Comparison of ENCODE assay signal across 27 mouse cellular contexts in the genomic region with DNA sequence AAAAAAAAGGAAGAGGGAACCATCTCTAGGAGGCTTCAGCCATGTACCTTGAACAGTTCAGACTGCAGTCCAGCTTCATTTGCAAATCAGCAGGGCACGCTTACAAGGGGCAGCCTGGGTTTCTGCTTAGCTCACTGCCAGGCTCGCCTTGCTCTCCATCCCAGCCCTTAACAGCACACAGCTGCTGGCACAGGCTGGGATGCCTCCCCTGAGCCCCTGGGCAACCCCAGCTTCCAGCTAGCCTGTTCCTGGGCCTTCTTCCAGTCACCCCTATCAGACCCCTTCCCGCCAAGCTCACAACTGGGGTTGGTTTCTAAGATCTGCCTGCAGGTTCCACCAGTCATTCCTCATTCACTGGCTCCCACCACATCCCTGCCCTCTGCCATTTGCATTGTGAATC.
DNase-seq lines count a peak whose midpoint lies in the region; ATAC-seq lines count a peak whose summit lies in the region.
"Had no signal": no experiment of that assay in that cellular context is flagged by ENCODE, and none has a peak within 500 bp of the region (broad histone marks: within the 10 kb centered on the region; RNA-seq: fewer than 3 reads in every experiment).

No protein-coding gene starts in this region.

- H3K4me3 ChIP-seq in hindbrain, embryonic 13.5 days = no peak overlapping the region
- H3K4me3 ChIP-seq in hindbrain, embryonic 10.5 days = no peak overlapping the region
- H3K4me3 ChIP-seq in midbrain, embryonic 15.5 days = no peak overlapping the region
- H3K4me3 ChIP-seq in midbrain, embryonic 16.5 days (ENCODE audit: low read depth, low read length) = no peak overlapping the region
- no peak overlapping the region for H3K4me3 ChIP-seq in hindbrain, embryonic 16.5 days (ENCODE audit: low read length)
- H3K4me3 ChIP-seq in neural tube, embryonic 15.5 days (replicated peaks) = no peak overlapping the region
- H3K4me3 ChIP-seq: erythroblast, embryonic 14.5 days; heart, adult 2 months; heart, embryonic 12.5 days; limb, embryonic 13.5 days; liver, embryonic 12.5 days; megakaryocyte, embryonic 14.5 days; stomach, embryonic 15.5 days had no signal

- 50% methylated on average over 3 of the region's 3 CpGs for WGBS in hindbrain, embryonic 13.5 days
- 77% methylated on average over 3 of the region's 3 CpGs for WGBS in hindbrain, embryonic 10.5 days
- WGBS in midbrain, embryonic 15.5 days = 49% methylated on average over 3 of the region's 3 CpGs
- 65% methylated on average over 3 of the region's 3 CpGs for WGBS in midbrain, embryonic 16.5 days
- WGBS in hindbrain, embryonic 16.5 days = 43% methylated on average over 3 of the region's 3 CpGs
- 51% methylated on average over 3 of the region's 3 CpGs for WGBS in neural tube, embryonic 15.5 days

- 0 out of 2 replicates have a peak, but pooled peaks have one; percentile 52 for ATAC-seq in hindbrain, embryonic 13.5 days (ENCODE audit: low FRiP score)
- ATAC-seq in midbrain, embryonic 15.5 days (replicated peaks) = peak; percentile 58; the same call in 1 of the 2 replicates
- no peak for ATAC-seq in midbrain, embryonic 16.5 days
- ATAC-seq in hindbrain, embryonic 16.5 days = peak; percentile 92
- ATAC-seq in neural tube, embryonic 15.5 days (ENCODE audit: low FRiP score) = peak; percentile 63; the same call in 1 of the 2 replicates
- ATAC-seq: CD4-positive, CD25-positive, alpha-beta regulatory T cell, adult 4 months; forebrain, embryonic 14.5 days; intestine, embryonic 16.5 days; liver, embryonic 12.5 days; liver, postnatal 0 days had no signal

- H3K4me1 ChIP-seq in hindbrain, embryonic 13.5 days (replicated peaks) = peaks cover 8% of the 10 kb centered on the region; the same call in 1 of the 2 replicates
- 0 out of 2 replicates have a peak, but pooled peaks cover 6% of the 10 kb centered on the region for H3K4me1 ChIP-seq in hindbrain, embryonic 10.5 days (replicated peaks)
- no peaks in the 10 kb centered on the region for H3K4me1 ChIP-seq in midbrain, embryonic 15.5 days
- H3K4me1 ChIP-seq in midbrain, embryonic 16.5 days (ENCODE audit: control insufficient read depth, insufficient read depth, low read length) = no peaks in the 10 kb centered on the region
- no peaks in the 10 kb centered on the region; the same call in 1 of the 2 replicates for H3K4me1 ChIP-seq in hindbrain, embryonic 16.5 days (ENCODE audit: control insufficient read depth, insufficient read depth, low read depth, low read length)
- H3K4me1 ChIP-seq in neural tube, embryonic 15.5 days = peaks cover 7% of the 10 kb centered on the region; the same call in 1 of the 2 replicates
- H3K4me1 ChIP-seq: liver, embryonic 12.5 days; megakaryocyte, embryonic 14.5 days; stomach, embryonic 15.5 days had no signal

- no peak overlapping the region for H3K27ac ChIP-seq in hindbrain, embryonic 13.5 days
- no peak overlapping the region for H3K27ac ChIP-seq in hindbrain, embryonic 10.5 days
- no peak overlapping the region for H3K27ac ChIP-seq in midbrain, embryonic 15.5 days
- no peak overlapping the region for H3K27ac ChIP-seq in midbrain, embryonic 16.5 days (ENCODE audit: low read length)
- H3K27ac ChIP-seq in hindbrain, embryonic 16.5 days (ENCODE audit: low read depth, low read length) = 0 out of 2 replicates have a peak overlapping the region, but pooled peaks have one; percentile 12
- peak overlapping the region; percentile 46 for H3K27ac ChIP-seq in neural tube, embryonic 15.5 days (replicated peaks)
- H3K27ac ChIP-seq: heart, adult 2 months; kidney, postnatal 0 days; limb, embryonic 13.5 days; liver, embryonic 12.5 days; stomach, embryonic 15.5 days had no signal

- H3K9ac ChIP-seq in hindbrain, embryonic 13.5 days = no peak overlapping the region
- H3K9ac ChIP-seq in midbrain, embryonic 15.5 days = no peak overlapping the region
- H3K9ac ChIP-seq in midbrain, embryonic 16.5 days (ENCODE audit: low read depth, low read length) = no peak overlapping the region
- no peak overlapping the region for H3K9ac ChIP-seq in hindbrain, embryonic 16.5 days (ENCODE audit: low read depth, low read length)
- no peak overlapping the region for H3K9ac ChIP-seq in neural tube, embryonic 15.5 days (replicated peaks)
- H3K9ac ChIP-seq: heart, embryonic 12.5 days; limb, embryonic 13.5 days; liver, embryonic 12.5 days; liver, postnatal 0 days; stomach, embryonic 15.5 days had no signal

- no peaks in the 10 kb centered on the region for H3K27me3 ChIP-seq in hindbrain, embryonic 13.5 days
- H3K27me3 ChIP-seq in hindbrain, embryonic 10.5 days (ENCODE audit: insufficient read depth, poor library complexity, severe bottlenecking) = no peaks in the 10 kb centered on the region
- H3K27me3 ChIP-seq in midbrain, embryonic 15.5 days (replicated peaks) = no peaks in the 10 kb centered on the region
- H3K27me3 ChIP-seq in midbrain, embryonic 16.5 days (ENCODE audit: control insufficient read depth, insufficient read depth, low read depth, low read length) = no peaks in the 10 kb centered on the region
- no peaks in the 10 kb centered on the region for H3K27me3 ChIP-seq in hindbrain, embryonic 16.5 days (replicated peaks; ENCODE audit: control insufficient read depth, insufficient read depth, low read length)
- no peaks in the 10 kb centered on the region for H3K27me3 ChIP-seq in neural tube, embryonic 15.5 days (replicated peaks)
- H3K27me3 ChIP-seq: heart, embryonic 12.5 days; limb, embryonic 13.5 days; liver, embryonic 12.5 days; megakaryocyte, embryonic 14.5 days; stomach, embryonic 15.5 days had no signal

- H3K9me3 ChIP-seq in hindbrain, embryonic 13.5 days = no peaks in the 10 kb centered on the region
- no peaks in the 10 kb centered on the region for H3K9me3 ChIP-seq in hindbrain, embryonic 10.5 days
- H3K9me3 ChIP-seq in midbrain, embryonic 15.5 days = no peaks in the 10 kb centered on the region
- no peaks in the 10 kb centered on the region for H3K9me3 ChIP-seq in midbrain, embryonic 16.5 days (replicated peaks; ENCODE audit: control insufficient read depth, low read length, poor library complexity, severe bottlenecking)
- H3K9me3 ChIP-seq in hindbrain, embryonic 16.5 days (ENCODE audit: control insufficient read depth, low read length) = no peaks in the 10 kb centered on the region
- H3K9me3 ChIP-seq in neural tube, embryonic 15.5 days (replicated peaks) = no peaks in the 10 kb centered on the region
- H3K9me3 ChIP-seq: liver, embryonic 12.5 days; stomach, embryonic 15.5 days had no signal

- H3K36me3 ChIP-seq in hindbrain, embryonic 13.5 days = no peaks in the 10 kb centered on the region
- no peaks in the 10 kb centered on the region for H3K36me3 ChIP-seq in hindbrain, embryonic 10.5 days
- H3K36me3 ChIP-seq in midbrain, embryonic 15.5 days (replicated peaks) = no peaks in the 10 kb centered on the region
- no peaks in the 10 kb centered on the region for H3K36me3 ChIP-seq in midbrain, embryonic 16.5 days (ENCODE audit: control insufficient read depth, insufficient read depth, low read length)
- no peaks in the 10 kb centered on the region for H3K36me3 ChIP-seq in hindbrain, embryonic 16.5 days (ENCODE audit: control insufficient read depth, insufficient read depth, low read length)
- H3K36me3 ChIP-seq in neural tube, embryonic 15.5 days = no peaks in the 10 kb centered on the region
- H3K36me3 ChIP-seq: heart, embryonic 12.5 days; limb, embryonic 13.5 days; liver, embryonic 12.5 days; stomach, embryonic 15.5 days had no signal

- DNase-seq in hindbrain, embryonic 10.5 days (ENCODE audit: low spot score) = no peak
- no peak for DNase-seq in adrenal gland, adult 18-20 months (ENCODE audit: low spot score in 2 of 2)
- DNase-seq: adrenal gland, adult 2 months; adrenal gland, postnatal 36 days; cerebellum, adult 2 months; cerebellum, postnatal 14 days; heart, adult 2 months; kidney, adult 8-10 months; kidney, postnatal 4 days; liver, postnatal 0 days; lung, postnatal 36 days; right cerebral cortex, postnatal 25 days had no signal

- no peak overlapping the region for H3K4me2 ChIP-seq in hindbrain, embryonic 13.5 days
- no peak overlapping the region for H3K4me2 ChIP-seq in midbrain, embryonic 15.5 days
- H3K4me2 ChIP-seq in midbrain, embryonic 16.5 days (ENCODE audit: low read length) = no peak overlapping the region
- no peak overlapping the region for H3K4me2 ChIP-seq in hindbrain, embryonic 16.5 days (ENCODE audit: low read length)
- no peak overlapping the region for H3K4me2 ChIP-seq in neural tube, embryonic 15.5 days
- H3K4me2 ChIP-seq: heart, embryonic 12.5 days; limb, embryonic 13.5 days; liver, embryonic 12.5 days; stomach, embryonic 15.5 days had no signal

Comparison
In these comparisons a context has a peak if more than half of its experiments do, and no peak if none do; other contexts are left out.
1. H3K27ac ChIP-seq: peak in hindbrain, embryonic 16.5 days (single experiment) and neural tube, embryonic 15.5 days (single experiment); none in hindbrain, embryonic 13.5 days (single experiment), hindbrain, embryonic 10.5 days (single experiment), midbrain, embryonic 15.5 days (single experiment) and midbrain, embryonic 16.5 days (single experiment).